Mouse (Mus musculus): ENCODE measurements around the gene Syce3.

The Syce3 gene

GRCm38 (mm10) chr15:89374340-89374739, 36.0 kb downstream of the Syce3 start:
- no peak for ATAC-seq (ENCODE audit: insufficient number of reproducible peaks, low FRiP score, low TSS enrichment)

DNA sequence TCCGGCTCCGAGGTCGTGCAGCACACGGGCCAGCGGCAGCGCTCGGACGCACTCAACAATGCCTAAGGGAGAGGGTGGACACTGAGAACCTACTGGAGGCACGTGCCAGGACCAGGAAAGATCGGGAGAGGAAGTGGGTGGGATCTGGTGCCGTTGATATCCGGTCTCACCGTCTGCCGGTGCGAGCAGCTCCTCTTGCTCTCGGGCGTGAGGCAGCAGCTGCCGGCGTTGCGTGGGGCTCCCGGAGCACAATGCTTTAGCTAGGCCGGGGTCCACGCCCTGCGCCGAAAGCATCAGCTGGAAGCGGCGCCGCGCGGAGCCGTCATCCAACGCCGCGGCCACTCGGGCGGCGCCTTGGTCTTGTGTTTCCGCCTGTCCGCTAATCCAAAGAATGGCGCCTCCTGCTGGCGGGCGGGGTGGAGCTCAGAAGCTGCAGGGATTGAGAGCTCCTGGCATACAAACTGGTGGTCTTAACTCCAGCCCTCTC, 36.5 kb downstream of the Syce3 start, which contains the start of gene Sco2:
Gene Sco2, minus strand, starts transcription at position 85 of the 487 bp plus-strand sequence.
- peak; percentile 53; the same call in 1 of the 2 replicates for ATAC-seq (ENCODE audit: insufficient number of reproducible peaks, low FRiP score, low TSS enrichment)

DNA sequence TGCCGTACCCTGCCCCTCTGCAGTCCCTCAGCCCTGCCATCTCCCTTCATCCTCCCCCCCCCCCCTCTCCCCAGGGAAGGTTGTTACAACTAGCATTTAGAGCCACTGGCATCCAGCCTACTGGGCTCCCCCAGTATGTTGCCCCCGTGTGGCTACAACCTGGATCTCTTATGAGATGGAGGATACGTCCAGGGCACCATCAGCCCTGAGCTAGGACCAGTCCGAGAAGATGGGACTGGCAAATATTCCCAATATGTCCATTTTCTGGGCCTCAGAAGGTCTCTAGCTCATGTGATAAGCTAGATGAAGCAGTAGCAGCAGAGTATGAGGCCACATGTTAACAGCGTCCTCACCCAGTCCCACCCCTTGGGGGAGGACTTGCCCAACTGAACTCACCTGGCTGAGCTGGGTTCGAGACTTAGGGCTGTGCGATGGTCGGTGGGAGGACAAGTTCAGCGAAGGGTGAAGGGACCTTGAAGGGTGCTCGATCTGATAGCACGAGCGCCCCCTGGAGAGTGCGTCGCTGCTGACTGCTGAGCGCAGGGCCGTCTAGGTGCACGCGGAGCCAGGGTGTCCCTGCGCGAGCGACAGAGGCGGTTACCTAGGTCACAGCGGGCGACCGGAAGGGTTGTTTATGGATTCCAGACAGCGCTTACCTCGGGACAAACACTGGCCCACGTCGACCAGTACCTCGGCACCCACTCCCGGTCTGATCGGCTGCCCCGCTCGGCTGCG, 37.1 kb downstream of the Syce3 start:
- ATAC-seq (ENCODE audit: insufficient number of reproducible peaks, low FRiP score, low TSS enrichment) = peak; percentile 22; the same call in 1 of the 2 replicates

GRCm38 (mm10) chr15:89372536-89372935, 37.8 kb downstream of the Syce3 start:
- ATAC-seq (ENCODE audit: insufficient number of reproducible peaks, low FRiP score, low TSS enrichment) = no peak

GRCm38 (mm10) chr15:89372068-89372467, 38.2 kb downstream of the Syce3 start:
- ATAC-seq (ENCODE audit: insufficient number of reproducible peaks, low FRiP score, low TSS enrichment) = no peak

DNA sequence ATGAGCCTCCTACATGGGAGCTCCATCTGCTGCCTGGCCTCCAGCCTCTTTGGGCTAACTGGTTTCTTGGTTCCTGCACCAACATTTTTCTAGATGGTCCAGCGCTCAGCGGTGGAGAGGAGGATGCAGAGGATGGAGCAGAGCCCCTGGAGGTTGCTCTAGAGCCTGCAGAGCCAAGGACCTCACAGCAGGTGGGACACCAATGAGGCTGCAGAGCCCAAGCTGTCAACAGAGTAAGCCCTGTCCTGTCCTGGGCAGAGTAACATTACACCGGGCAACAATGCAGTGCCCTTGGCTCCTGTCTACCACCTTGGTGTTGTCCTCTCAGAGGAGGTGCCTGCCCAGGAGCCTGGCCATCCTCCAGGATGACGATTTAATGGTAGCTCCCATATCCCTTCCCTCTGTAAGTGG, 45.2 kb downstream of the Syce3 start:
- ATAC-seq (ENCODE audit: insufficient number of reproducible peaks, low FRiP score, low TSS enrichment) = peak; percentile 89

DNA sequence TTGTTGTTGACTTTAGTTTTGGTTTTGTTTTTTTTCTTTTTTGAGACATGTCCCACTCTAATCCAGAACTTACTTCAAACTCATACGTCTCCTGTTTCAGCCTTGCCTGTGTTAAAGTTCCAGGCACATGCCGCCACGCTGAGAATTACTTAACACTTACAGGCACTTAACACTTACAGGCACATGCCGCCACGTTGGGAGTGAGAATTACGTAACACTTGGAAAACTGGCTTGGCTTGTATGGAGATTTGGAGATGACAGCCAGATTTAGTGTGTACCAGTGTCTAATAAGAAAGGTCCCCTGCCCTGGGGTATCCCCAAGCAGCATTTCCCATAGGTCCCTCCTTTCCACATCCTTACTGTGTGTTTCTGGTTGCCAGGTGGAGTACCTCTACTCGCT, 47.3 kb downstream of the Syce3 start:
- no peak for ATAC-seq (ENCODE audit: insufficient number of reproducible peaks, low FRiP score, low TSS enrichment)

DNA sequence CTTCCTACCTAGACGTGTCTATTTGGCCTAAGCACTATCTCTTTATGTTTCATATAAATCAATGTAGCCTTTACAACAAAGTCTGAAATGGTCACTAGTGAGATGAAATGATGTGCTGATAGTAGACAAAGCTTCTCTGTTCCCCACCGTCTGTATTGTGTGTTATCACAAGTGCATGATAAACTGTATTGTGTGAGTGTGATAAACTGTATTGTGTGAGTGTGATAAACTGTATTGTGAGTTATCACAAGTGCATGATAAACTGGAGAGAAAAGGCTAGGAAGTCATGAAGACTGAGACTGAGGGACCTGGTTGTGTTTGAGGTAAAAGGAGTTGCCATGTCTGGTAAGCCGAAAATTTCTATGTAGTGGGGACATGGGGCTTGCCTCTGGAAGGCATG, 51.5 kb downstream of the Syce3 start:
- no peak for ATAC-seq (ENCODE audit: insufficient number of reproducible peaks, low FRiP score, low TSS enrichment)

GRCm38 (mm10) chr15:89356372-89356771, 53.9 kb downstream of the Syce3 start:
- ATAC-seq (ENCODE audit: insufficient number of reproducible peaks, low FRiP score, low TSS enrichment) = no peak

GRCm38 (mm10) chr15:89355241-89356187, 54.8 kb downstream of the Syce3 start, which contains the start of the genes Lmf2 and Ncaph2:
TSS of gene Lmf2 (minus strand) at chr15:89355659.
TSS of gene Ncaph2 (plus strand) at chr15:89355719.
- ATAC-seq (ENCODE audit: insufficient number of reproducible peaks, low FRiP score, low TSS enrichment) = peak; percentile 71; the same call in 1 of the 2 replicates

- ATAC-seq (ENCODE audit: insufficient number of reproducible peaks, low FRiP score, low TSS enrichment) = no peak
Measured at GRCm38 (mm10) chr15:89354455-89354854, 55.8 kb downstream of the Syce3 start.

GRCm38 (mm10) chr15:89353837-89354236, 56.5 kb downstream of the Syce3 start:
- ATAC-seq (ENCODE audit: insufficient number of reproducible peaks, low FRiP score, low TSS enrichment) = no peak

DNA sequence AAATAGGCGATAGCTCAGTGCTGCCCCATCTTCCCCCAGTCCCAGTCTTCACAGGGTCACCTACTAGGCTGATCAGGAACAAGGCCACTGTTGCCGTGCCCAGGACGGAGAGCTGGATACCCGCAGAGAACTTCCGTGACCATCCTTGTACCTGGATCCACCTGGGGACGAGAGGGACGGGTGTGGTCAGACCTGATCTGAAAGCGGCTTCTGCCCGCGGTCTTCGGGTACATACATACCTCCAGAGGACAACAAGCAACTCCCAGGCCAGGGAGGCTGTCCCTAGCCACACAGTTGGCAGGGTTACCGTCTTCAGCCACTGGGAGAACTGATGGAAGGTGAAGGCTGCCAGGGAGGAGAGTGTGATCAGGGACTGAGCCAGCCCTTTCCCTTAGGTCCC, 57.5 kb downstream of the Syce3 start:
- ATAC-seq (ENCODE audit: insufficient number of reproducible peaks, low FRiP score, low TSS enrichment) = no peak

- no peak for ATAC-seq (ENCODE audit: insufficient number of reproducible peaks, low FRiP score, low TSS enrichment)
Measured at GRCm38 (mm10) chr15:89352054-89352453, 58.2 kb downstream of the Syce3 start.

DNA sequence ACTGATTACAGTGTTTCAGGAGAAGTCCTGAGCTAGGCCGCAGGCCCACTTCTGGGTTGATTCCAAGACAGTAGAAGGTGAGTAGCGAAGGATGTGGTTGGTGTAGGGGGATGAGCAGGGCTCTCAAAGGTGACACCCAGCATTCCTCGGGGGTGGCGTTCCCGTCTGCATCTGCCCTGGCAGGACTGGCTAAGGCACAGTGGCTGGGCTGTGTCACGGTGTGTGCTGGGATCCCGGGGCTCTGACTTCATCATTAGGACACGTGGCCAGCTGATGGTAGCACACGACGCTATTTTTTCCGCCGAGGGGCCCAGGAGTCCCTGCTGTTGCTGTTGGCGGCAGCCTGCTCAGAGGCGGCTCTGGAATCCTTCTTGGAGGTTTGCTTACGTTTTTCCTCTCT, 59.0 kb downstream of the Syce3 start:
- no peak for ATAC-seq (ENCODE audit: insufficient number of reproducible peaks, low FRiP score, low TSS enrichment)

DNA sequence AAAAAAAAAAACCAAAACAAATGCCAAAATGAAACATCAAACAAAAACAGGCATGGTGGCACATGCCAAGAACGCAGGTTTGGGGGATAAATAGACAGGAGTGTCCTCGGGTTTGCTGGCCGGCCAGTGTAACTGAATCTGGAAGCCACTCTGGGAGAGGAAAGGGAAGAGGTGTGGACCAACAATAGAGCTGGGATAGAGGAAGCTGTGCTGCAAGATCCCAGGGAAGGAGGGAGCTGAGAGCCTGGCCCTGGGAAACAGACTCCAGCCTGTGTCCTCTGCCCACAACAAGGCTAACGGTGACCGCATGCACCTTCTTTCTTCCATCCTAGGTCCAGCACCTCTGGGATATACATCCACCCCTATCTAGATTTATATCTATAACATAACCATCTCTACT, 59.9 kb downstream of the Syce3 start:
- ATAC-seq (ENCODE audit: insufficient number of reproducible peaks, low FRiP score, low TSS enrichment) = no peak

GRCm38 (mm10) chr15:89343325-89343724, 67.0 kb downstream of the Syce3 start:
- no peak for ATAC-seq (ENCODE audit: insufficient number of reproducible peaks, low FRiP score, low TSS enrichment)

GRCm38 (mm10) chr15:89341678-89342077, 68.6 kb downstream of the Syce3 start:
- ATAC-seq (ENCODE audit: insufficient number of reproducible peaks, low FRiP score, low TSS enrichment) = no peak

All from cerebellum, adult (tissue).